Mouse (Mus musculus) CH12.LX (cell line): ENCODE results near the gene Pop5. TPM values are rescaled to one million over a fixed set of nuclear protein-coding genes. Genes with fewer than 3 reads are reported as not detected.

Source experiments
- DNase-seq: peaks from one replicate; pipeline ENCODE4 v3.0.0-alpha.2; 2013; ENCODE audit errors: extremely low read depth
- H3K27ac ChIP-seq: 2 replicates; pipeline ENCODE4 v1.5.1; 2012; ENCODE audit warnings: low read depth, mild to moderate bottlenecking, control low read depth, moderate library complexity; ENCODE audit not compliant: insufficient read depth
- H3K27me3 ChIP-seq: replicated peaks from 2 replicates; pipeline ENCODE3; 2012; ENCODE audit warnings: inconsistent platforms
- H3K36me3 ChIP-seq, 2 experiments: replicated peaks in 1 of 2; 2 replicates each; pipeline versions ENCODE3 to v1.6.1; 2012; ENCODE audit warnings: inconsistent platforms in 1 of 2, low read length in 1 of 2, mild to moderate bottlenecking in 1 of 2, mixed read lengths in 1 of 2, moderate library complexity in 1 of 2; ENCODE audit not compliant: control insufficient read depth in 1 of 2, insufficient read depth in 1 of 2
- H3K4me1 ChIP-seq, 2 experiments: 2 replicates each; pipeline ENCODE4 v1.6.1; 2012; ENCODE audit warnings: inconsistent platforms in 1 of 2, moderate library complexity in 1 of 2; ENCODE audit not compliant: insufficient read depth in 2 of 2, control insufficient read depth in 1 of 2
- H3K4me2 ChIP-seq: 2 replicates; pipeline ENCODE4 v1.6.1; 2012; ENCODE audit warnings: low read depth, mild to moderate bottlenecking, control low read depth; ENCODE audit not compliant: poor library complexity, insufficient read depth, severe bottlenecking
- H3K4me3 ChIP-seq, 3 experiments: fragments of 150-350 bp in 1 of 3; sonication (generic) in 1 of 3; replicated peaks in 1 of 3; 2 replicates each; pipeline versions ENCODE3 to v1.5.1; 2011 to 2012; ENCODE audit warnings: low read depth in 2 of 3, low read length in 2 of 3, mild to moderate bottlenecking in 2 of 3, moderate library complexity in 2 of 3, control low read depth in 1 of 3, improper control_type of control experiment in 1 of 3, inconsistent platforms in 1 of 3, mixed read lengths in 1 of 3; ENCODE audit not compliant: poor library complexity in 1 of 3
- H3K79me2 ChIP-seq: replicated peaks from 2 replicates; pipeline ENCODE4 v1.6.1; 2012; ENCODE audit warnings: mild to moderate bottlenecking, moderate library complexity; ENCODE audit not compliant: control insufficient read depth, poor library complexity, insufficient read depth, severe bottlenecking; ENCODE audit errors: extremely low read depth
- H3K9ac ChIP-seq: 2 replicates; pipeline ENCODE4 v1.6.1; 2012; ENCODE audit warnings: low read depth, mild to moderate bottlenecking, control low read depth, moderate library complexity; ENCODE audit not compliant: insufficient read depth
- H3K9me3 ChIP-seq: replicated peaks from 2 replicates; pipeline ENCODE3; 2012; ENCODE audit warnings: low read length, inconsistent platforms, mixed read lengths
- CHD2 ChIP-seq: IDR thresholded peaks from 2 replicates; pipeline ENCODE4 v1.6.1; 2011; ENCODE audit warnings: low read length, improper control_type of control experiment
- ELF1 ChIP-seq: IDR thresholded peaks from 2 replicates; pipeline ENCODE4 v1.6.1; 2014; ENCODE audit warnings: low read depth, mild to moderate bottlenecking, inconsistent platforms, low read length, improper control_type of control experiment
- ETS1 ChIP-seq: conservative IDR thresholded peaks from 2 replicates; pipeline ENCODE4 v1.6.1; 2012; ENCODE audit warnings: low read depth, mild to moderate bottlenecking, inconsistent platforms, low read length, improper control_type of control experiment, moderate library complexity
- HCFC1 ChIP-seq: IDR thresholded peaks from 2 replicates; pipeline ENCODE4 v1.6.1; 2012; ENCODE audit warnings: low read depth, mild to moderate bottlenecking, inconsistent platforms, low read length, improper control_type of control experiment
- MAFK ChIP-seq: IDR thresholded peaks from 2 replicates; pipeline ENCODE4 v1.6.1; 2011; ENCODE audit warnings: low read length, improper control_type of control experiment; ENCODE audit not compliant: insufficient replicate concordance
- MXI1 ChIP-seq: IDR thresholded peaks from 2 replicates; pipeline ENCODE4 v1.6.1; 2011; ENCODE audit warnings: mild to moderate bottlenecking, low read depth, low read length, improper control_type of control experiment
- NRF1 ChIP-seq: IDR thresholded peaks from 2 replicates; pipeline ENCODE4 v1.6.1; 2014; ENCODE audit warnings: low read depth, mild to moderate bottlenecking, inconsistent platforms, low read length, improper control_type of control experiment, moderate library complexity
- POLR2A ChIP-seq: IDR thresholded peaks from 2 replicates; pipeline ENCODE4 v1.6.1; 2011; ENCODE audit warnings: low read depth, mild to moderate bottlenecking, improper control_type of control experiment, low read length
- RAD21 ChIP-seq: IDR thresholded peaks from 2 replicates; pipeline ENCODE4 v1.6.1; 2011; ENCODE audit warnings: low read depth, mild to moderate bottlenecking, low read length, improper control_type of control experiment, moderate library complexity
- RCOR1 ChIP-seq: conservative IDR thresholded peaks from 2 replicates; pipeline ENCODE4 v1.6.1; 2012; ENCODE audit warnings: low read depth, mild to moderate bottlenecking, inconsistent platforms, low read length, improper control_type of control experiment
- SMC3 ChIP-seq: IDR thresholded peaks from 2 replicates; pipeline ENCODE4 v1.6.1; 2011; ENCODE audit warnings: low read depth, low read length, improper control_type of control experiment
- TBP ChIP-seq: conservative IDR thresholded peaks from 2 replicates; pipeline ENCODE4 v1.6.1; 2011; ENCODE audit warnings: low read depth, low read length, improper control_type of control experiment
- TCF12 ChIP-seq: IDR thresholded peaks from 2 replicates; pipeline ENCODE4 v1.6.1; 2014; ENCODE audit warnings: low read depth, mild to moderate bottlenecking, inconsistent platforms, low read length, improper control_type of control experiment
- ZKSCAN1 ChIP-seq: IDR thresholded peaks from 2 replicates; pipeline ENCODE4 v1.6.1; 2012; ENCODE audit warnings: low read depth, inconsistent platforms, low read length, improper control_type of control experiment, borderline replicate concordance
- ZNF384 ChIP-seq: IDR thresholded peaks from 2 replicates; pipeline ENCODE4 v1.6.1; 2012; ENCODE audit warnings: low read depth, low read length, improper control_type of control experiment, inconsistent platforms
- dilution Hi-C: fragments of 300-500 bp; cut with MboI; formaldehyde crosslinking; loops from 2 replicates; pipeline ENCODE4 v1.14.3; 2020; ENCODE audit warnings: low sequenced_read_pairs; ENCODE audit not compliant: extremely low pct_unique_long_range_greater_than_20kb, extremely low pct_ligation_motif_present
- in situ Hi-C: fragments of 300-500 bp; cut with MboI; formaldehyde crosslinking; loops from 3 replicates; pipeline ENCODE4 v1.14.3; 2019; ENCODE audit warnings: low sequenced_read_pairs, low pct_ligation_motif_present, low pct_unique_long_range_greater_than_20kb, mixed read lengths
- polyA plus RNA-seq: library from polyadenylated mRNA; unstranded; fragments of >175 nt; gene quantifications from 2 replicates; pipeline ENCODE4 v1.2.1, GENCODE M21; 2012; ENCODE audit warnings: low read depth; ENCODE audit not compliant: insufficient read length
- total RNA-seq, 2 experiments: library from RNA; depleted of rRNA; stranded (reverse); fragments of 300-350 nt in 1 of 2; fragments of >200 nt in 1 of 2; gene quantifications; 2 replicates each; pipeline ENCODE4 v1.2.3; 2012 to 2014

Gene Pop5
- total and polyA plus RNA-seq, 3 experiments, result 127 to 236 (median 156) TPM

DNA sequence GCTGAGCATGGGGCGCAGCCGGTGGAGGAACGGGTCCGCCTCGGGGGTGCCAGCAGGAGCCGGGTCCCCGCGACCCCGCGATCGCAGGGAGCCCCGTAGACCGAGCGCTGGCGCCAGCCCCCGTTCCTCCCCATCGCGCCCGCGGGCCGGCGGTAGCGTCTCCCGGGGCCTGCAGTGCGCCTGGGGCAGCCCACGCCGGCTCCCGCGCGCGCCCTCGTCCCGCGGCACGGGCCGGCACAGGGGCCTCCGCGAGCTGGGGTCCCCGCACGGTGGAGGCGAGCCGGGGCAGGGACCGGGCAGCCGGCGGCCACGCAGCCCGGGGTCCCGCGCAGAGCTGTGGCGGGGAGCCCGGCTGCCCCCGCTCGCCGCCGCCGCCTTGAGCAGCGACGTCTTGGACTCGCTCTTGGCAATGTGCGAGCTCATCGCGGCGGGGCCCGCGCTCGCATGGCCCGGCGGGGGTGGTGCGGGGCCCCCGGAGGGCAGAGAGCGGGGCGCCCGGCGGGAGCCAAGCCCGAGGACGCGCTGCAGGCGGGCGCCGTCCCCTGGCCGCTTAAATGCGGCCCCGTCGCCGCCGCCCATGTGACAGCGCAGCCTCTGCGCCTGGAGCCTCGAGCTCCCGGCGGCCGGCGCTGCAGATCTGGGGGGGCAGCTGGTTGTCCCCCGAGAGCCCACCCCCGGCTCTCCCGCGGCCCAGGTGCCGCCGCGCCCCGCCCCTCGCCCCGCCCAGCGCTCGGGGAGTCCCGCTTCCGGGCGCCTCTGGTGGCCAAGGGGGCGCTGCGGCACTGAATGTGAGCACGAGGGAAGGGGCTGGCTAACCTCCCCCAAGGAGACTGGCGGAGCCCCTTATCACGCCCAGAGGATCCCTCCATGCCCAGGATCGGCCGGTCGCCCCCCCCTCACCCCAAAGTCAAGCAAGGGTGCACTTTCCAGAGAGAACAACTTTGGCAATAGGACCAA, 41.7 kb upstream of the Pop5 start, which contains the start of gene Cabp1 (continued):
- TF ChIP-seq ZKSCAN1 (no peak), ZNF384 (no peak), RCOR1 (no peak), NRF1 (no peak), TBP (no peak), ELF1 (peak; percentile 74), SMC3 (no peak), MXI1 (peak; percentile 38; the same call in 1 of the 2 replicates)

DNA sequence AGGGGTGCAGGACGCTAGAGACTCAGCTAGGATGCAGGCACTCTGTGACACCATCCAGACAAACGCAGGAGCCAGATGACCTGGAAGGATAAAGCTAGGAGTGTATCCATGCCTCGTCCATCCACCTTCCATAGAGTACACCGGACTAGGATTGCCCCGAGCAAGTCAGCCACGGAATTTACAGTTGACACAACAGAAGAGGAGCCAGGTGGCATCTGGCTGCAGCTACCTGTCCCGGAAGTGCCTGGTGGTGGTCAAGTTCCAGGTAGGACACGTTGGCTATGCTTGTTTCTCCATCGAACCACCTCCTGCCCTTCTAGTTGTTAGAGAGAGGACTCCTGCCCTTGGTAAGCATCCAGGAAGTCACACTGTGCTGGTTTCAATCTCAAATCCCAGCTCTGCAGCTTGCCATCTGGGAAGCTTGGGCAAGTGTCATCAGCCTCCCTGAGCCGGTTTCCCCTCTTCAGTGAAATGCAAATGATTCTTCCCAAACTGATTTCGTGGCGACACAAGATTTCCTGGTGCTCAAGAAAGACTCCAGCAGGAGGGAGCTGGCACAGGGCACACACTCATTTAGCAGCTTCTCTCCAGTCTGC, 40.9 kb upstream of the Pop5 start:
- H3K4me3 ChIP-seq, result peak overlapping the region; percentile 6 to 58 (median 44)
- DNase-seq, result no peak
- H3K27me3 ChIP-seq, result peaks cover 63% of the 10 kb centered on the region
- peak overlapping the region; percentile 94 for H3K4me2 ChIP-seq
- peak overlapping the region; percentile 10; the same call in 1 of the 2 replicates for H3K9ac ChIP-seq
- no peaks in the 10 kb centered on the region for H3K79me2 ChIP-seq
- H3K4me1 ChIP-seq, result peaks cover 0 to 13% of the 10 kb centered on the region in 2 experiments; a peak in 2 of 4 replicates
- no peaks in the 10 kb centered on the region for H3K9me3 ChIP-seq
- H3K27ac ChIP-seq, result no peak overlapping the region
- dilution Hi-C loops, result no loop called here
- in situ Hi-C loops, result no loop called here
- no peaks in the 10 kb centered on the region for H3K36me3 ChIP-seq
- no peak for TF ChIP-seq MAFK
- 0 out of 2 replicates have a peak, but pooled peaks have one; percentile 7 for TF ChIP-seq TCF12
- TF ChIP-seq POLR2A, result no peak
- TF ChIP-seq RAD21, result no peak
- peak; percentile 35; the same call in 1 of the 2 replicates for TF ChIP-seq ELF1
- TF ChIP-seq MXI1, result 0 out of 2 replicates have a peak, but pooled peaks have one; percentile 7
- TF ChIP-seq HCFC1, result 0 out of 2 replicates have a peak, but pooled peaks have one; percentile 8
- no peak for TF ChIP-seq CHD2
- no peak for TF ChIP-seq ETS1
- TF ChIP-seq, all 38 proteins: peak for 4
